Mouse (Mus musculus) ES-E14 (cell line): ENCODE data around the gene Fsd1.

Source experiments
- CHD2 ChIP-seq: IDR thresholded peaks from 2 replicates; pipeline ENCODE4 v1.6.1; 2014; ENCODE audit warnings: mild to moderate bottlenecking, low read depth, low read length, inconsistent platforms
- MAFK ChIP-seq: IDR thresholded peaks from 2 replicates; pipeline ENCODE4 v1.6.1; 2014; ENCODE audit warnings: mild to moderate bottlenecking, low read depth, low read length, inconsistent platforms; ENCODE audit not compliant: insufficient read depth
- ZC3H11A ChIP-seq: IDR thresholded peaks from 2 replicates; pipeline ENCODE4 v1.6.1; 2012; ENCODE audit warnings: low read depth, mild to moderate bottlenecking, inconsistent platforms, low read length, borderline replicate concordance
- ZNF384 ChIP-seq: IDR thresholded peaks from 2 replicates; pipeline ENCODE4 v1.6.1; 2012; ENCODE audit warnings: low read depth, low read length, inconsistent platforms

DNA sequence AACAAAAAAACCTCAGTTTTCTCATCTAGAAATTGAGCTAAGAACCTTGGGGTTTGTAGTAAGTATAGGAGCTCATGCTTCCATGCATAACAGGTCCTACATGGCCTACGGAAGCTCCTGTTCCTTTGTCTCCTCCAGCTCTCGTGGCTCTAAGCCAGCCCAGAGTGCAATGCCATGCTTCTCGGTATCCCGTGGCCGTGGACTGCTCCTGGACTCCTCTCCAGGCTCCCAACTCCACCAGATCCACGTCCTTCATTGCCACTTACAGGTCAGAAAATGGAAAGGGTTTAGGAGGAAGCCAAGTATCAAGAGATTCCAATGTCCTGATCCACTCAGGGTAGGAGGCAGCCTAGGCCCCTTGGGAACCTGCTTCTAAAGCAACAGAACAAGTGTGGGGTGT lies 32.6 kb upstream of the Fsd1 start:
- TF ChIP-seq CHD2 (no peak), ZNF384 (no peak), ZC3H11A (no peak), MAFK (no peak)
